Mouse (Mus musculus) stomach, embryonic 15.5 days (tissue): ENCODE measurements around the gene Exoc4. TPM values are rescaled to one million over a fixed set of nuclear protein-coding genes. Genes with fewer than 3 reads are reported as not detected.

Experiments used
- ATAC-seq: fragments of 200-750 bp; cut with Nextera tagmentation; 2 replicates; pipeline ENCODE4 v1.8.0; 2017; ENCODE audit warnings: low read depth, moderate number of reproducible peaks, moderate TSS enrichment; ENCODE audit not compliant: insufficient read depth, low FRiP score
- H3K27ac ChIP-seq: fragments of 300-500 bp; sonication (generic); 2 replicates; pipeline ENCODE4 v1.5.1; 2015; ENCODE audit warnings: mild to moderate bottlenecking, inconsistent platforms
- H3K27me3 ChIP-seq: fragments of 300-500 bp; sonication (generic); replicated peaks from 2 replicates; pipeline ENCODE4 v1.6.1; 2015; ENCODE audit warnings: inconsistent platforms
- H3K36me3 ChIP-seq: fragments of 300-500 bp; sonication (generic); 2 replicates; pipeline ENCODE4 v1.6.1; 2015; ENCODE audit warnings: inconsistent platforms
- H3K4me1 ChIP-seq: fragments of 300-500 bp; sonication (generic); 2 replicates; pipeline ENCODE4 v1.6.1; 2015; ENCODE audit warnings: inconsistent platforms
- H3K4me2 ChIP-seq: fragments of 300-500 bp; sonication (generic); 2 replicates; pipeline ENCODE4 v1.6.1; 2015; ENCODE audit warnings: mild to moderate bottlenecking, inconsistent platforms
- H3K4me3 ChIP-seq: fragments of 300-500 bp; sonication (generic); replicated peaks from 2 replicates; pipeline ENCODE4 v1.5.1; 2015; ENCODE audit warnings: inconsistent platforms
- H3K9ac ChIP-seq: fragments of 300-500 bp; sonication (generic); 2 replicates; pipeline ENCODE4 v1.6.1; 2015; ENCODE audit warnings: inconsistent platforms
- H3K9me3 ChIP-seq: fragments of 300-500 bp; sonication (generic); 2 replicates; pipeline ENCODE4 v1.6.1; 2016; ENCODE audit warnings: inconsistent platforms
- WGBS: fragments of 180-500 bp; shearing (Covaris S2); methylation state at CpG from one replicate; pipeline ENCODE4 v1.1.7; 2015; 5-methylcytosine and 5-hydroxymethylcytosine counted together
- polyA plus RNA-seq: library from polyadenylated mRNA; unstranded; fragments of >200 nt; fragmentation: Nextera tagmentation; extraction: Ambion mirVana; gene quantifications from 2 replicates; pipeline ENCODE4 v1.2.1, GENCODE M21; 2015

Gene Exoc4
- polyA plus RNA-seq, 1 experiment from 2014 or later = 31.4 TPM

DNA sequence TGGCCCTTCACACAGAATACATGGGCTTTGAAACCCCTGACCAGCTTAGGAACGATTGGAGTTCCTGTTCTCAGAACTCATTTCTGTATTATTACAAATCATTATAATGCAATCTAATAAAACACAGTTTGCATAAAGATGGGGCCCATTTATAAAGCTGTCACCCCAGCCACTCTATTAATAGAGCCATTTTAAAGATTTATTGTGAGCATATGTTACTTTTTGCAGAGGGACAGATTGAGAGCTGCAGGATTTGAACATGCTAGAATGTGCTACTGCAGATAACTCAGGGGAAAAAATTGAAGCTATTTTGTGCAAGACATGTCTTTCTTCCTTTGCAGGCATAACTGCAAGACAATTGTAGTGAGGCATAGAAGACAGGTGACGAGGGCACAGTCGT lies 485.1 kb downstream of the Exoc4 start:
- H3K27me3 ChIP-seq = no peaks in the 10 kb centered on the region
- H3K9ac ChIP-seq = no peak overlapping the region
- H3K9me3 ChIP-seq = no peaks in the 10 kb centered on the region
- H3K36me3 ChIP-seq = no peaks in the 10 kb centered on the region
- no peak overlapping the region for H3K4me3 ChIP-seq
- H3K4me1 ChIP-seq = no peaks in the 10 kb centered on the region
- ATAC-seq = no peak
- WGBS = 85% methylated on average over 3 of the region's 3 CpGs
- H3K4me2 ChIP-seq = no peak overlapping the region
- no peak overlapping the region for H3K27ac ChIP-seq

DNA sequence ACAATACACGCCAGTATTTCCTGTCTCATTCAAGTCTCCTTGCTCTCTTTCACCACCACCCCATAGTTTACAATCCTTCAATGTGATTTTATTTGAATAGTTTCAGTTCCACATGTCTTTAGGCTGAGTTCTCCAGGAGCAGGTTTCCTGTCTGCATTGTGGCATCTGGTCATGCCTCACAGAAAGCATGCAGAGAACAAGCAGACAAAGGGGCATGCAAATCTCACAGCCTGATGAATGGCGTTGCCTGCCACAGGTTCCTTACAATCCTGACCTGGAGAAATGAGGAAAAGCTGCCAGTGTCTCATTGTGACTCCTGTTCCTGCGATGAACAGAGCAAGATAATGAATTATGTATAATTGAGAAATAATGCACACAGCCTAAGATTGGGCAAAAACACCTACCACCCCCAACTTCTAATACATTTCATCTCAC lies 490.0 kb downstream of the Exoc4 start:
- Histone ChIP-seq H3K4me3 (no peak overlapping the region), H3K4me2 (no peak overlapping the region), H3K27ac (no peak overlapping the region), H3K27me3 (no peaks in the 10 kb centered on the region), H3K36me3 (no peaks in the 10 kb centered on the region), H3K9ac (no peak overlapping the region), H3K4me1 (no peaks in the 10 kb centered on the region), H3K9me3 (no peaks in the 10 kb centered on the region)
- WGBS = 49% methylated on average over 3 of the region's 3 CpGs
- no peak for ATAC-seq

DNA sequence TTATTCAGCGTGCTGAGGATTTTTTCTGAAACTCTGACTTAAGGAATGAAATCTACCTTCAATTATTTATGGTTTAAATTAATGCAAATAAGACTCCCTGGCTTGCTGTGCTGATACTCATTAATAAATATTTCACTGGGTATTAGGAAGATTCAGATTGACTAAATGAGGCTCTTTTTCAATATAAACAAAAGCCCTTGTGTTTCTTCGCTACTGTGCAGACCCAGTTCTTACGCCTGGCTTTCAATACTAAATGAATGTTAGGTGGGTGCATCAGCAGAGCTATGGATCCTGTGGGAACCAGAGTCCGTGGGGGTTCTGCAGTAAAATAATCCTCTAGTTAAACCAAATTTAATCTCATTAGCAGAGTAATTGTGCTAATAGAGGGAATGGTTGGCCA lies 490.4 kb downstream of the Exoc4 start:
- no peaks in the 10 kb centered on the region for H3K4me1 ChIP-seq
- ATAC-seq = no peak
- H3K4me2 ChIP-seq = no peak overlapping the region
- H3K27me3 ChIP-seq = no peaks in the 10 kb centered on the region
- no peak overlapping the region for H3K4me3 ChIP-seq
- no peaks in the 10 kb centered on the region for H3K9me3 ChIP-seq
- H3K9ac ChIP-seq = no peak overlapping the region
- no peak overlapping the region for H3K27ac ChIP-seq
- 76% methylated on average over 4 of the region's 4 CpGs for WGBS
- no peaks in the 10 kb centered on the region for H3K36me3 ChIP-seq

DNA sequence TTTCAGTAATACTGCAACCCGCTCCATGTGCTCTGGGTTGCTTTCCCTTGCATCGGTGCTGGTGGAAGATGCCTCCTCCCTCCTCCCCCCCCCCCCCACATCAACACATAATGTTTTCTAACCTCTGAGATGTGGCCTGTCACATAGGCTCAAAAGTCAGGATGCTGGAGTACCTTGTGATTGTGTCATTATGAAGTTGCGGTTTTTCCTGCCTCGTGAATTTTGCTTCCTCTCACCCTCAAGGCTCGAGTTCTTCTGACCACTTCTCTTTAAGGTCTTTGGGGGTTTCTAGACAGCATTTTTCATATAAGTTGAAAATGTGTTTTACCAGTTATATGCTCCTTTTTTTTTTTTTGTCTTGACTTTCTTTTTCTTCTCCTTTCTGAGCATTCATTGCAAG lies 507.1 kb downstream of the Exoc4 start:
- no peaks in the 10 kb centered on the region for H3K36me3 ChIP-seq
- no peaks in the 10 kb centered on the region for H3K27me3 ChIP-seq
- WGBS = 79% methylated on average over 5 of the region's 5 CpGs

DNA sequence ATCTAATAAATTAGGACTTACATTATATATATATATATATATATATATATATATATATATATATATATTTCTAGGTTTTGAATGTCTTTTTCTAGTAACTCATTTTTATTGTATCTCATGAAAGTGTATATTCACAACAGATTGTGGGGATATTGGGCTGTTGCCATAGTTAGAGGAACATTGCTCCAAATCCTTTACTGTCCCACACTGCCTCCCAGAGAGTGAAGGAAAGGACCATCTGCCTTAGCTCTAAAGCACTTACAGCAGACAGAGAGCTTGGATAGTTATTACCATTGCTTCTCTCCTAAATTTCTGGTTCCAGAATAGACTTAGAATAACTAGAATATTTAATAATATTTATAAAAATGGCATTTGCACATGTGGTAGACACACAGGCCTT lies 512.7 kb downstream of the Exoc4 start:
- Histone ChIP-seq H3K36me3 (no peaks in the 10 kb centered on the region), H3K9me3 (no peaks in the 10 kb centered on the region), H3K9ac (no peak overlapping the region), H3K27me3 (no peaks in the 10 kb centered on the region), H3K4me1 (no peaks in the 10 kb centered on the region), H3K4me3 (no peak overlapping the region), H3K27ac (no peak overlapping the region), H3K4me2 (no peak overlapping the region)
- no peak for ATAC-seq

More for the DNA sequence above, 507.1 kb downstream of the Exoc4 start:
- H3K4me3 ChIP-seq = no peak overlapping the region
- no peak for ATAC-seq
- H3K27ac ChIP-seq = no peak overlapping the region
- H3K4me2 ChIP-seq = no peak overlapping the region
- no peaks in the 10 kb centered on the region for H3K9me3 ChIP-seq
- H3K4me1 ChIP-seq = no peaks in the 10 kb centered on the region
- no peak overlapping the region for H3K9ac ChIP-seq

DNA sequence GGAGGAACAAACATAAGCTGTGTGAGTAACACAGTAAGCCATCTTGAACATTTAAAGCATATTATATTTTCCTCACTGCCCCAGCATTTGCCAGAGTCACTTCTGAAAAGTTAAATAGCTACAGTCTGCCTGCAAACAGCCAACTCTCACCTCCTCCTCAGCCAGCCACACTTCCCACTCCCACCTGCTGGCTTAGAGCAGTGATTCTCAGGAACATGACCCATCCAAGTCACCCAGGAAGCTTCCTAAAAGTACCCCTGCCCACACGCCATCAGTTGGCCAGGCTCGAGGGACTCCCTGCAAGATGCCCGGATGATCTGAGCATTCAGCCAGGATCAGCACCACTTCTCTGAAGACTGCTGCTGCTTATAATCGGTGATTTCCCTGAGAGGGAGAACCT lies 514.4 kb downstream of the Exoc4 start:
- no peaks in the 10 kb centered on the region for H3K36me3 ChIP-seq
- H3K9ac ChIP-seq = no peak overlapping the region
- no peak overlapping the region for H3K4me2 ChIP-seq
- H3K4me3 ChIP-seq = no peak overlapping the region
- no peaks in the 10 kb centered on the region for H3K9me3 ChIP-seq
- H3K4me1 ChIP-seq = no peaks in the 10 kb centered on the region
- H3K27ac ChIP-seq = no peak overlapping the region
- no peak for ATAC-seq
- no peaks in the 10 kb centered on the region for H3K27me3 ChIP-seq
- 71% methylated on average over 4 of the region's 4 CpGs for WGBS

DNA sequence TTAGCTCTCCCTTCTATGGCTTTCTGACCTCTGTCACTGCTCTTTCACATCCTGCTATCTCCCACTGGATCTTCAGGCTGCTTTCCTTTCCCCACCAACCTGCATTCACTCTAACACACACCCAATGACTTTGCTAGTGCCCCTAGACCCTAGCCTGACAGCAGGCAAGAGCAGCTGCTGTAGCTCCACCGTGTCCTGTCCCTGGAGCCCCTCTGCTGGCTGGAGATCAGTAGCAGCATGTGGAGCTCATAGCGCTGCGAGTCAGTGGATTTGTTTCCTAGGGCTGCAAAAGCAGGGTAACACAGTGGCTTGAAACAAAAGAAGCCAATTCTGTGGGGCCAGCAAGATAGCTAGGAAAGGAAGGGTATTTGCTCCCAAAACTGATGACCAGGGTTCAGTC lies 515.1 kb downstream of the Exoc4 start:
- Histone ChIP-seq H3K27me3 (no peaks in the 10 kb centered on the region), H3K4me3 (no peak overlapping the region), H3K4me2 (no peak overlapping the region), H3K27ac (no peak overlapping the region), H3K36me3 (no peaks in the 10 kb centered on the region), H3K9ac (no peak overlapping the region), H3K4me1 (no peaks in the 10 kb centered on the region), H3K9me3 (no peaks in the 10 kb centered on the region)
- 48% methylated on average over 3 of the region's 3 CpGs for WGBS
- ATAC-seq = no peak

DNA sequence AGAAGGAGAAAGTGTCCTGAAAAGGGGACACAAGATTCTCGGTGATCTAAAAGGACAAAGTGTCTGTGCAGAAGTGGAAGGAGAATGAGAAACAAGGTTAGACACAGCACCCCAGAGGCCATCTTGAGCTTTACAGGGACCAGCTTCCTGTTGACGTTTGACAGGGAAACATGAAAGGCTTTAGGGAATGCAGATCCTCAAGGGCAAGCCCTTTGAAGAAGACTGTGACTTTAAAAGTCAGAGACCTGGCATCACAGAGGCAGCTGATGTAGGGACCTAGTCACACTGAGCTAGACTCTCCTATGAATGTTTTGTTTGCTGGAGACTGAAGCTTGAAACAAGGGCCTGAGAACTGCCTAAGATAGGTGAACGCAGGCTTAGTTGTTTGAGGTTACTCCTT lies 520.4 kb downstream of the Exoc4 start:
- Histone ChIP-seq H3K27me3 (no peaks in the 10 kb centered on the region), H3K27ac (no peak overlapping the region), H3K36me3 (no peaks in the 10 kb centered on the region), H3K4me3 (no peak overlapping the region), H3K4me1 (no peaks in the 10 kb centered on the region), H3K9me3 (no peaks in the 10 kb centered on the region), H3K9ac (no peak overlapping the region), H3K4me2 (no peak overlapping the region)
- ATAC-seq = no peak
- 49% methylated on average over 3 of the region's 3 CpGs for WGBS

DNA sequence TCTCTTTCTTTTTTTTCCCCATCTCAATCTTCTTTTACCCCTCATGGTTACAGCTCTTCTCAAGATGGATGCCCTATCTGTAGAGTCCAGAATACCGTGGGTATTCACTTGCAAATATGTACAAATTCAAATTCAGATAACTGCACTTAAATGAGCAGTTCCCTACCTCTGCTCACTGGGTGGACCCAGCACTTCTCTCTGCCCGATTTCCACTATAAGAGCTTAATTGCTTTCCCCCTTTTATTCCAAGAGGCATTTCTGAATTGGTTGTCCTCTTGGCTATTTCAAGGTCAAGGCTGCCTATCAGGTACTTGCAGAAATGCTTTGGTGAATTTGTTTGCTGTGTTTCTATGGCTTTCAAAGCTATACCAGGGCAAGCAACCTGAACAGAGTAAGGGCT lies 521.1 kb downstream of the Exoc4 start:
- Histone ChIP-seq H3K4me1 (no peaks in the 10 kb centered on the region), H3K27ac (no peak overlapping the region), H3K36me3 (no peaks in the 10 kb centered on the region), H3K9me3 (no peaks in the 10 kb centered on the region), H3K4me3 (no peak overlapping the region), H3K4me2 (no peak overlapping the region), H3K27me3 (no peaks in the 10 kb centered on the region), H3K9ac (no peak overlapping the region)
- 73% methylated on average over 2 of the region's 2 CpGs for WGBS
- ATAC-seq = no peak

DNA sequence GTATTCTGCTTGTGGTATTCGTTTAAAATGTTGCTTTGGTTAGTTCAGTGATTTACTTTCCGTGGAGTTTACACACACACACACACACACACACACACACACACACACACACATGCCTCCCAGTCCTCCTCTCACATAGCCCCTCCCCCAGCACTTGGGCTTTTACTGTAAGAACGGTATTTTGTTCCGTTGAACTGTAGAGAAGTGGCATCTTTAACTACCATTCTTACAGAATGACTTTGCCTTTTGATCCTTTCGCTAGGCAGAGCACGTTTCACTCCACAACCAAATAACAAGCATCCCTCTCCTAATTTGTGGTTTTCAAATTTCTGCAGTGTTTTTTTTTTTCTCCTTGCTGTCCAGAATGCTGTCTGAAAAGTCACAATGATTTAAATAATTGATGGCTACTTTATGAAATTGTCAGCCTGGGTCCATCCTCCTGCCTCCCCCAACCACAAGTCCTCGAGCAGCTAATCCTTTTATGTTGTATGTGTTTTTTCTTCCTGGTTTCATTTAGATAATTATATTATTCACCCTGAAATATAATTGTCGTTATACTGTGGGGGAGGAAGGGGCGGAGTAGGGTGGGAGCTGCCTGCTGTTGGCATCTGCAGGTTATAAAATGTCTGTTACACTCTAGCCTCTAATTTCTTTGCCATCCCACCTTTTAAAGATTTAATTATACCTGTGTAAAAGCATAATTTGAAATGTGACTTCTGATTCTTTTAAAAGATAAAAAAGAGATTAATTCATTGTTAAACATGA lies 523.8 kb downstream of the Exoc4 start:
- WGBS = 58% methylated on average over 9 of the region's 9 CpGs
- Histone ChIP-seq H3K9ac (no peak overlapping the region), H3K27ac (no peak overlapping the region), H3K36me3 (no peaks in the 10 kb centered on the region), H3K27me3 (no peaks in the 10 kb centered on the region), H3K4me3 (no peak overlapping the region), H3K4me1 (no peaks in the 10 kb centered on the region), H3K4me2 (no peak overlapping the region), H3K9me3 (no peaks in the 10 kb centered on the region)
- no peak for ATAC-seq

DNA sequence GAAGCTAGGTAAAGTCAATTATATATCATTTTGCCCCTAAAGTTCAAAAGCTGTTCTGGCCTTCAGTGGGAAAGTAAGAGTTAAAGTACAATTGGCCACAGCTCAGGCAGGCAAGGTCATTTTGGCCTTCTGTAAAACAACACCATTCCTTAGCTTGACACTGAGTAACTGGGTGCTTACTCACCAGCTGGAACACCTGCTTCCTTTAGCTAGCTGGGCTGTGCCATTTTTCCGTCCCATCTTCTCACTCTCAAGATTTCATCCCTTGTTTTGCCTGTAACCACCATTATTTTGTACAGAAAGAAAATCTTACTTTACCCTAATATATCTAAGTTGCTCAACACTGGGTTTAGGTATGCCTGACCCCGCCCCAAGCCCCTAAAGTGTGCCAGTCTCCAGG lies 543.7 kb downstream of the Exoc4 start:
- no peak overlapping the region for H3K27ac ChIP-seq
- no peaks in the 10 kb centered on the region for H3K9me3 ChIP-seq
- 71% methylated on average over 2 of the region's 2 CpGs for WGBS
- no peak overlapping the region for H3K4me3 ChIP-seq
- no peaks in the 10 kb centered on the region for H3K36me3 ChIP-seq
- H3K9ac ChIP-seq = no peak overlapping the region
- ATAC-seq = no peak
- H3K4me1 ChIP-seq = no peaks in the 10 kb centered on the region
- no peaks in the 10 kb centered on the region for H3K27me3 ChIP-seq
- no peak overlapping the region for H3K4me2 ChIP-seq

DNA sequence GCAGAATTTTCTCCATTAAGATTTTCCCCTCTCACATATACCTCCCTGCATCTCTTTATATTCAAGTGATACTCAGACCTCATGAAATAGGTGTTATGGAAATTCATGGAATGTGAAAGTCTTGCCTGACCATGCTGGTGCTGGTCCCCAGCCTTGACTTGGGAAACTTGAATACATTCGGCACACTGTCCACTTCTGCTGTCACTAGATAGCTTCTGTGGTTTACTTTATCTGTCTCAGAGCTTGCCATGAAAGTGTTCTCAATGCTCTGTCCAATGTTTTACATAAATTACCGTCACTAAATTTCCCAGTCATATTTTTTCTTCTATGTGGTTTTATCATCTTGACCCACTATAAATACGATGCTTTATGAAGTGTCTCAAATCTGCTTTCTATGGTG lies 552.4 kb downstream of the Exoc4 start:
- WGBS = 78% methylated on average over 3 of the region's 3 CpGs
- no peak overlapping the region for H3K9ac ChIP-seq
- H3K9me3 ChIP-seq = no peaks in the 10 kb centered on the region
- H3K4me3 ChIP-seq = no peak overlapping the region
- H3K36me3 ChIP-seq = no peaks in the 10 kb centered on the region
- no peak for ATAC-seq
- H3K27ac ChIP-seq = no peak overlapping the region
- H3K27me3 ChIP-seq = no peaks in the 10 kb centered on the region
- no peaks in the 10 kb centered on the region for H3K4me1 ChIP-seq
- H3K4me2 ChIP-seq = no peak overlapping the region
